Mouse (Mus musculus) midbrain, embryonic 16.5 days (tissue): Measurements from ENCODE around the gene Dusp23. TPM values are rescaled to one million over a fixed set of nuclear protein-coding genes. Genes with fewer than 3 reads are reported as not detected.
A peak's percentile ranks its signal among the peaks of the same experiment; 100 is the strongest.

Experiments used
- ATAC-seq: fragments of 200-750 bp; cut with Nextera tagmentation; 2 replicates; pipeline ENCODE4 v1.8.0; 2017; ENCODE audit warnings: moderate TSS enrichment
- H3K27ac ChIP-seq: fragments of 300-500 bp; sonication (generic); 2 replicates; pipeline ENCODE4 v1.5.1; 2014; ENCODE audit warnings: mild to moderate bottlenecking, low read length, mixed read lengths
- H3K27me3 ChIP-seq: fragments of 300-500 bp; sonication (generic); 2 replicates; pipeline ENCODE4 v1.6.1; 2014; ENCODE audit warnings: low read depth, low read length, mixed read lengths; ENCODE audit not compliant: control insufficient read depth, insufficient read depth
- H3K36me3 ChIP-seq: fragments of 300-500 bp; sonication (generic); 2 replicates; pipeline ENCODE4 v1.6.1; 2014; ENCODE audit warnings: mild to moderate bottlenecking, low read length, moderate library complexity, mixed read lengths; ENCODE audit not compliant: control insufficient read depth, insufficient read depth
- H3K4me1 ChIP-seq: fragments of 300-500 bp; sonication (generic); 2 replicates; pipeline ENCODE4 v1.6.1; 2014; ENCODE audit warnings: mild to moderate bottlenecking, low read length, mixed read lengths; ENCODE audit not compliant: control insufficient read depth, insufficient read depth
- H3K4me2 ChIP-seq: fragments of 300-500 bp; sonication (generic); 2 replicates; pipeline ENCODE4 v1.6.1; 2014; ENCODE audit warnings: mild to moderate bottlenecking, low read length, mixed read lengths
- H3K4me3 ChIP-seq: fragments of 300-500 bp; sonication (generic); 2 replicates; pipeline ENCODE4 v1.5.1; 2014; ENCODE audit warnings: low read depth, mild to moderate bottlenecking, low read length, moderate library complexity, mixed read lengths
- H3K9ac ChIP-seq: fragments of 300-500 bp; sonication (generic); 2 replicates; pipeline ENCODE4 v1.6.1; 2014; ENCODE audit warnings: low read depth, low read length, mixed read lengths
- H3K9me3 ChIP-seq: fragments of 300-500 bp; sonication (generic); replicated peaks from 2 replicates; pipeline ENCODE4 v1.6.1; 2014; ENCODE audit warnings: mild to moderate bottlenecking, low read length, mixed read lengths; ENCODE audit not compliant: control insufficient read depth, poor library complexity, severe bottlenecking
- WGBS: fragments of 180-500 bp; shearing (Covaris S2); extraction: QIAGEN DNeasy Blood & Tissue Kit; methylation state at CpG from one replicate; pipeline ENCODE4 v1.1.7; 2014; 5-methylcytosine and 5-hydroxymethylcytosine counted together
- polyA plus RNA-seq: library from polyadenylated mRNA; unstranded; fragments of >200 nt; fragmentation: Nextera tagmentation; extraction: Ambion mirVana; gene quantifications from 2 replicates; pipeline ENCODE4 v1.2.1, GENCODE M21; 2015

Gene Dusp23
- polyA plus RNA-seq, 1 experiment from 2014 or later = 8.0 TPM

- no peak for ATAC-seq
- Histone ChIP-seq H3K27ac (no peak overlapping the region), H3K9ac (no peak overlapping the region), H3K36me3 (no peaks in the 10 kb centered on the region), H3K4me3 (no peak overlapping the region), H3K27me3 (no peaks in the 10 kb centered on the region), H3K4me2 (no peak overlapping the region), H3K9me3 (no peaks in the 10 kb centered on the region), H3K4me1 (no peaks in the 10 kb centered on the region)
- WGBS = 91% methylated on average over 10 of the region's 10 CpGs
Measured at GRCm38 (mm10) chr1:172651288-172651987, 18.7 kb upstream of the Dusp23 start.

- H3K9ac ChIP-seq = no peak overlapping the region
- no peak overlapping the region for H3K4me2 ChIP-seq
- WGBS = 59% methylated on average over 8 of the region's 8 CpGs
Measured at GRCm38 (mm10) chr1:172650519-172651287, 17.9 kb upstream of the Dusp23 start.

GRCm38 (mm10) chr1:172649396-172649795, 16.6 kb upstream of the Dusp23 start:
- no peaks in the 10 kb centered on the region for H3K4me1 ChIP-seq
- no peak overlapping the region for H3K4me3 ChIP-seq
- no peak overlapping the region for H3K27ac ChIP-seq
- no peak for ATAC-seq
- no peaks in the 10 kb centered on the region for H3K27me3 ChIP-seq
- no peaks in the 10 kb centered on the region for H3K9me3 ChIP-seq
- 84% methylated on average over 9 of the region's 9 CpGs for WGBS
- no peak overlapping the region for H3K9ac ChIP-seq
- no peak overlapping the region for H3K4me2 ChIP-seq
- H3K36me3 ChIP-seq = no peaks in the 10 kb centered on the region

More at GRCm38 (mm10) chr1:172650519-172651287, 17.9 kb upstream of the Dusp23 start:
- no peaks in the 10 kb centered on the region for H3K27me3 ChIP-seq
- H3K27ac ChIP-seq = no peak overlapping the region
- H3K4me1 ChIP-seq = no peaks in the 10 kb centered on the region
- no peaks in the 10 kb centered on the region for H3K9me3 ChIP-seq
- H3K36me3 ChIP-seq = no peaks in the 10 kb centered on the region
- no peak for ATAC-seq
- no peak overlapping the region for H3K4me3 ChIP-seq

- Histone ChIP-seq H3K36me3 (no peaks in the 10 kb centered on the region), H3K27ac (no peak overlapping the region), H3K9me3 (no peaks in the 10 kb centered on the region), H3K4me3 (no peak overlapping the region), H3K9ac (no peak overlapping the region), H3K27me3 (no peaks in the 10 kb centered on the region), H3K4me1 (no peaks in the 10 kb centered on the region), H3K4me2 (no peak overlapping the region)
- peak; percentile 80 for ATAC-seq
- 15% methylated on average over 4 of the region's 4 CpGs for WGBS
Measured at GRCm38 (mm10) chr1:172647236-172647635, 14.5 kb upstream of the Dusp23 start.

GRCm38 (mm10) chr1:172638781-172639180, 6.0 kb upstream of the Dusp23 start:
- ATAC-seq = no peak
- Histone ChIP-seq H3K4me1 (no peaks in the 10 kb centered on the region), H3K4me2 (no peak overlapping the region), H3K9me3 (no peaks in the 10 kb centered on the region), H3K9ac (no peak overlapping the region), H3K27me3 (no peaks in the 10 kb centered on the region), H3K4me3 (no peak overlapping the region), H3K27ac (no peak overlapping the region), H3K36me3 (no peaks in the 10 kb centered on the region)
- 66% methylated on average over 2 of the region's 2 CpGs for WGBS

GRCm38 (mm10) chr1:172637801-172638200, 5.0 kb upstream of the Dusp23 start:
- Histone ChIP-seq H3K4me3 (no peak overlapping the region), H3K27me3 (no peaks in the 10 kb centered on the region), H3K4me1 (peaks cover 2% of the 10 kb centered on the region; the same call in 1 of the 2 replicates), H3K9ac (no peak overlapping the region), H3K36me3 (no peaks in the 10 kb centered on the region), H3K9me3 (no peaks in the 10 kb centered on the region), H3K4me2 (no peak overlapping the region), H3K27ac (no peak overlapping the region)
- ATAC-seq = no peak
- WGBS = 81% methylated on average over 4 of the region's 4 CpGs

- Histone ChIP-seq H3K36me3 (no peaks in the 10 kb centered on the region), H3K4me2 (no peak overlapping the region), H3K9me3 (no peaks in the 10 kb centered on the region), H3K4me3 (no peak overlapping the region), H3K4me1 (peaks cover 4% of the 10 kb centered on the region; the same call in 1 of the 2 replicates), H3K27ac (no peak overlapping the region), H3K9ac (no peak overlapping the region), H3K27me3 (no peaks in the 10 kb centered on the region)
- WGBS = 86% methylated on average over 5 of the region's 5 CpGs
- no peak for ATAC-seq
Measured at GRCm38 (mm10) chr1:172636266-172636665, 3.5 kb upstream of the Dusp23 start.

GRCm38 (mm10) chr1:172635258-172635657, 2.5 kb upstream of the Dusp23 start:
- H3K4me2 ChIP-seq = no peak overlapping the region
- 72% methylated on average over 4 of the region's 4 CpGs for WGBS
- H3K27me3 ChIP-seq = no peaks in the 10 kb centered on the region
- no peak overlapping the region for H3K4me3 ChIP-seq
- no peaks in the 10 kb centered on the region for H3K36me3 ChIP-seq
- H3K4me1 ChIP-seq = peaks cover 4% of the 10 kb centered on the region; the same call in 1 of the 2 replicates
- ATAC-seq = no peak
- no peak overlapping the region for H3K9ac ChIP-seq
- H3K27ac ChIP-seq = no peak overlapping the region
- no peaks in the 10 kb centered on the region for H3K9me3 ChIP-seq

- no peak for ATAC-seq
- Histone ChIP-seq H3K4me3 (no peak overlapping the region), H3K36me3 (no peaks in the 10 kb centered on the region), H3K9ac (no peak overlapping the region), H3K9me3 (no peaks in the 10 kb centered on the region), H3K4me2 (no peak overlapping the region), H3K4me1 (peaks cover 4% of the 10 kb centered on the region; the same call in 1 of the 2 replicates), H3K27ac (no peak overlapping the region), H3K27me3 (no peaks in the 10 kb centered on the region)
- 97% methylated on average over 2 of the region's 2 CpGs for WGBS
Measured at GRCm38 (mm10) chr1:172634136-172634535, 1.4 kb upstream of the Dusp23 start.
